Mouse (Mus musculus) c-Kit-positive CD71-positive TER-119-negative erythroid progenitor cells, embryonic 14.5 days (primary cell): ENCODE results near the gene Trak1.
A peak's percentile ranks its signal among the peaks of the same experiment; 100 is the strongest.

Source experiments
- DNase-seq: peaks from one replicate; pipeline ENCODE4 v3.0.0-alpha.2; 2013; ENCODE audit warnings: low read depth

Gene Trak1

DNA sequence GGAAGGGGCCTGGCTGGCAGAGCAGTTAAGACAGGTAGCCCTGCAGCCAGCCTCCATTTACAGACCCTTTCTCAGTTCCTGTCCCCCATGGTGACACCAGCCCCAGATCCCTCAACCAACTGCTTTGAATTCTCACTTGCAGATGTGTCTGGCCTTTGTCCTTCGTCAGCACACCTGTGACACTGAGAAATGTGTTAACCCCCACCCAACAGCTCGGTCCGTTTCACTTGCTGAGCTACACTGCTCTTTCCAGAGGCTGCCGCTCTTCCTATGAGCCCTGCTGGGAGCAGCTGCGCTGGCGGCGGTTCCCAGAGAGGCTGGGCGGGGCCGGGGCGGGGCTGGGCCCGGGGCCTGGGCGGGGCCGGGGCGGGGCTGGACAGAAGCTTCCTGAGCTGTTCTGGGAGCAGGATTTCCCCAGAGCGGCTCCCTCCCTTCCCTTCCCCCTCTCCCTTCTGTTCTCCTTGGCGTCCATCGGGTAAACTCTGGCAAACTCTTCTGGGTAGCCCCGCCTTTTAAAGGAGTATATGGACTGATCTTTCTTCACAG lies 74.1 kb downstream of the Trak1 start:
- DNase-seq = no peak

- DNase-seq = no peak
These were observed 74.8 kb downstream of the Trak1 start for GRCm38 (mm10) chr9:121371946-121372646.

DNA sequence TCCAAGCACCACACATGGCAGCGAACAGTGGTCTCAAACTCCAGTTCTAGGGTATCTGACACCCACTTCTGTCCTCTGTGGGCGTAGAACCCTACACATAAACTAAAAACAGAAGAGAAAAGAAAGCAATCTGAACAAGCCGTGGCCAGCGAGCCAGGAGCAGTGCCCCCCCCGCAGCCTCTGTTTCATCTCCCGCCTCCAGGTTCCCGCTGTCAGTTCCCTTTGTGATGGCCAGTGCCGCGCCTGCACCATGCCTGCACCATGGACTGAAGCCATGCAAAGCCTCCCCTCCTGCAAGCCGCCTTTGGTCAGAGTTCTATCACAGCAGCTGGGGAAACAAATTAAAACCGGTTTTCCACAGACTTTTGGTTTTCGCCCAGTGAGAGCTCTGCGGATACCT lies 75.8 kb downstream of the Trak1 start:
- DNase-seq = no peak

GRCm38 (mm10) chr9:121373512-121373911 lies 76.2 kb downstream of the Trak1 start:
- DNase-seq = no peak

DNA sequence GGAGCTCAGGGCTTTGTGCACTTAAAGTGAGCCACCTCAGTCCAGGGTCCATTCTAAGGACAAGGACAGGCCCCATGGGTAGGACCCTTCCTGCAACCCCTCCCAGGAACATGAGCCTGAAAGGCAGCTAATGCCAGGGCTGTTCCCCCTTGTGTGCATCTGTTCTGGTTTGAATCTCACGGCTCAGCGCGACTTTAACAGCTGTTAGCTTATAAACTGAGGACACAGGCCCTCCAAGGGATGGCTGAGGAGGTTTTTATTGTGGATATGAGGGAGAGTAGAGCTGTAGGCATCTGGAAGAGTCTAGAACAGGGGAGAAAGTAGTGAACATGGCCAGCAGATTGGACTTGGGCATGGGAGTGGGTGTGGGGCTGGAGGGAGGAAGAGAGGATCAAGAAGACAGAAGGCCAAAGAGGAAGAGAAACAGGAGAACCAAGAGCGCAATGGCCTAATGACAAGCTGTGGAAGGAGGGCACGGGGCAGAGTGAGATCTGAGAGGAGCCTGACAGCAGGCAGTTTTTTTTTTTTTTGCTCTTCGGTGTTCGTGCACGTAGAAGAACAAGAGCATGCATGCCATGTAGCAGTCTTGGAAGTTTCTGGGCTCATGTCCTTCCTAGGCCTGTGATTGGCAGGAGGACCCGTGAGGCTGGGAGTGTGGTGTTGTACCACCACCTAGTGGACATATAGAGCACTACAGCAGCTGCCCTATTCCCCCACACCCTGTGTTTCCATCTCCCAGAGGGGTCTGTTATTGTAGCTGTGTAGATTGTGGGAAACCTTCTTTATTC lies 77.0 kb downstream of the Trak1 start:
- peak; percentile 53 for DNase-seq

GRCm38 (mm10) chr9:121374864-121375255 lies 77.6 kb downstream of the Trak1 start:
- DNase-seq = no peak

DNA sequence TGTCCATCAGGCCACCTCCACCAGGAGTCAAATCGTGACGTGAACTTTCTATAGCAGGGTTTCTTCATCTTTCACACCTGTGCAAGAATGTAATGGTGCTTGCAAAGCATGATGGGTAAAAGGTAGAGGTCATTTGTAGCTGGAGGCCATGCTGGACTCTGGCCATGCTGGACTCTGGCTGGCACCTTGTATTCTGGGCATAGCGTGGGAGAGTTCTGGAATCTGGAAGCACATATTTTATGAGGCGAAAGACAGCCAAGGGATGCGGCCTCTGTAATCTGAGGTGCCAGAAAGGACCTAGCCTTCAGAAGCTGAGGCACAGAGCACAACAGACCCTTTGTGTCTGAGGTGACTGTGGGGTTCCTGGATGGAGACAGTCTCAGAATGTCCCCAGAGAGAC lies 78.8 kb downstream of the Trak1 start:
- no peak for DNase-seq

DNA sequence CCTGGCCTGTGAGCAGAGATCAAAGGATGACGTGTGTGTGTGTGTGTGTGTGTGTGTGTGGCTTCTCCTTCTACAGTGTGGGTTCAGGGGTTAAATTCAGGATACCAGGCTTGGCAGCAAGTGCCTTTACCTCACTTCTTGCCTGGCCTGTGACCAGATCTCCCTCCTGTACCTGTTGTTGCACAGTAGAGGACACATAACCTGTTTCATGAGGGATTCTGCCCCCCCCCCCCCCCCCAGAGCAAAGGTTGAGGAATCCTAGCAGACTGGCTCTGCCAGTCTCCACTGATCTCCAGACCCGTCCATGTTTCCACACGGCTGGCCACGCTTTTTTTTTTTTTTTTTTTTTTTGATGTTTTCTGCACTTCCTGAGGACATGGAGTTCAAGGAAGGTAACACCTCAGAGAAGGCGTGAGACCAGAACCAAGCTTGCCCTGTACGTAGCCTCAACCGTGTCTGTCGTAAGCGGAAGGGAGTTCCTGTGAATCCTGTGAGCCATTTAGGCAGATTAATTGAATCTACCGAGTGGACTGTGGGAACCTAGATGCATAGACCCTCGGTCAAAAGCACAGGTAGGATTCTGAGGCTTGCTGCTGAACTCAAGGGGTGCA lies 83.1 kb downstream of the Trak1 start:
- no peak for DNase-seq

GRCm38 (mm10) chr9:121381678-121382297 lies 84.5 kb downstream of the Trak1 start:
- DNase-seq = no peak

GRCm38 (mm10) chr9:121382568-121382967 lies 85.3 kb downstream of the Trak1 start:
- no peak for DNase-seq

- DNase-seq = no peak
These were observed 85.9 kb downstream of the Trak1 start for GRCm38 (mm10) chr9:121383180-121383586.

DNA sequence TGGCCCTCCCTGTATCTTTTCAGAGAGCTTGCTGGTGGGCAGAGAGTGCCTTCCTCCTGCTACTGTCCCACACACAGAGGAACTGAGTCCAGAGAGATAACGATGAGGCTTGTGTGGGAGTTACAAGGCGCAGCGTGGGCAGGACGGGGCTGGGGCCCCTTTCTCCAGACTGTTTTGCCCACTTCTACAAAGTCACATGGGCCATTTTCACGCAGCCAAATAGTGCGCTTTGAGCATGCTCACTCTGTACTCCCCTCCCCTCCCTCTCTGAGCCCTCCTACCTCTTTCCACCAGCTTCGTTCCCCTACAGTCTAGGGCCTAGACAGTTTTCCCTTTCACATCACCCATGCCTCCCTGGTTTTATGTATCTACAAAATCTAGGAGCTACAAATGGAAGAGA lies 87.3 kb downstream of the Trak1 start:
- DNase-seq = peak; percentile 20

DNA sequence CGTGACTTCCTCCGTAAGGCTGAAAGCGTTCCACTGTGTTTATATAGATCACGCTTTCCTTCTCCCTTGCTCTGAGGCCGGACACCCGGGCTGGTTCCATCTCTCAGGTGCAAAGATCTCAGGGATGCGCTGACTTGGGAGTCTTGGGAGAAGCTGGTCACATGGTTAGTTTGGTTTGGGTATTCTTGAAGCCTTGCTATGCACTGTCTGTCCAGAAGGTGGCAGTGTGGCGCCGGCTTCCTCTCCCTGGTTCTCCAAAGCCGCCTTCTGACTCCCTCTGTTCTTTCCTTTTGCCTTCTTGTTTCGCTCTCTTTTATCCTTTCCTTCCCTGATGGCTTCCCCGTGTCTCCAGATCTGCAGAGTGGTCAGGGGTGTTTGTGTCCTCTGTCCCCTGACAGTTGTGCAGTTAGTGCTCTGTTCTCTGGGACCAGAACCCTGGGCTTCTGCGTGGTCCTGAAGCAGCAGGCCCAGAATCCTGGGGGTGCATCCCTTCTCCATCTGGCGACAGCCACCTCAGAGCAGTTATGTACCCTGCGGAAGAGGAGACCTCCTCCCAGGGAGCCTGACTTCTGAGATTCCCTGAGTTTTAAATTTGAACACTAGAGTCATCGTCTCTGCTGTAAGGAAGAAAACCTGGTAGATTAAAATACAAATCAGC lies 87.9 kb downstream of the Trak1 start:
- DNase-seq = peak; percentile 70

DNA sequence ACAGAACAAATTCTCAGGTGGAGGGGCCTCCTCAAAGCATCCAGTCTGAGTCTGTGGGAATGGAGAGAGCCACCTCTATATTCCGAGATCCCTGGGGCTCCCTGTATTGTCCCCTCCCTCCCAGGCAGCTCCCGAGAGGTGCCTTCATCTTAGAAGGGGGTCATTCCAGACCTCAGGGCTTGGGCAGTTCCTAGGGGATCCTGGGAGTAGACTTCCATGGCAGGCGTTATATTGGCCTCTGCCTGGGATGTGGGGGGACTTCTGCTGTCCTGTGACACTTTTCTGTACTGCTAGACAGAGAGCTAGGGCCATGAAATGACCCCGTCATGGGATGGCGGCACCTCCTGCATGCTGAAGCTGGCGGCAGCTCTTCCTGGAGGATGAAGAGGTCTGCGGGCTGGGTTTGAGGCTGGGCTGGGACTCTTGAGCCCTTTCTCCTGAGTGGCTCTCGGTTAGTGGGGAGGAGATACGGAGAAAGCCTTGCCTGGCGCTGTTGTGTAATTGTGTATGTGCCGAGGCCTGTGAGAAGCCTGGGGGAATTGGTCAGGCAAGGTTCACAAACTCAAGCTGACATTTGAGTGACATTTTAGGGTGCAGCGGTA lies 88.5 kb downstream of the Trak1 start:
- DNase-seq = no peak

DNA sequence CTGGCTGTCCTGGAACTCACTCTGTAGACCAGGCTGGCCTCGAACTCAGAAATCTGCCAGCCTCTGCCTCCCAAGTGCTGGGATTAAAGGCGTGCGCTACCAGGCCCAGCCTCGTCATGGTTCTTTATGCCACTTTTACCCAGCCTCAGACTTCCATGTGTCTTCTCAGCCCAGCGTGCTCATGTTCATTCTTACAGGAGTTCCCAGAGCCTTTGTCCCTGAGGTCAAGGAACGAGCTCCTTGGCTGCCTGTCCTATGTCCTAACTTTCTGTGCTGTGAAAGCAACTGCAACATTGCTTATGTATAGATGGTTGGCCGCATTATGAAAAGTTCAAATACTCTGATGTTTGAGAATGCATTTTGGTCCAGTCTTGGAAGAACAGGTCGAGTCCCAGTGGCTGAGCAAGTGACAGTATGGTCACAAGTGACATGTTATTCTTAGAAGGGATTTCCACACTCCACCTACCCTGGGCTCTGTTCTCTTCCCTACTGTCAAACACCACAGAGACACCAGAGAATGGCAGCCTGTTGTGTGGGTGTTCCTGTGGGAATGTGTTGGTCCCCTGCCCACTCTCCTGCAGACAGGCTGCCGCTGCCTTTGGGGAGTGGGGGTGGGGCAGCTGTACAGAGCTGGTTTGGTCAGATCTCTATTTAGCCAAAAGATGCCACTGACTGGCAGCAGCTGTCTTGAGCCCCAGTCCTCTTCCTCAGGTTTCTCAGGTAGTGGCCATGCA lies 90.4 kb downstream of the Trak1 start:
- no peak for DNase-seq

DNA sequence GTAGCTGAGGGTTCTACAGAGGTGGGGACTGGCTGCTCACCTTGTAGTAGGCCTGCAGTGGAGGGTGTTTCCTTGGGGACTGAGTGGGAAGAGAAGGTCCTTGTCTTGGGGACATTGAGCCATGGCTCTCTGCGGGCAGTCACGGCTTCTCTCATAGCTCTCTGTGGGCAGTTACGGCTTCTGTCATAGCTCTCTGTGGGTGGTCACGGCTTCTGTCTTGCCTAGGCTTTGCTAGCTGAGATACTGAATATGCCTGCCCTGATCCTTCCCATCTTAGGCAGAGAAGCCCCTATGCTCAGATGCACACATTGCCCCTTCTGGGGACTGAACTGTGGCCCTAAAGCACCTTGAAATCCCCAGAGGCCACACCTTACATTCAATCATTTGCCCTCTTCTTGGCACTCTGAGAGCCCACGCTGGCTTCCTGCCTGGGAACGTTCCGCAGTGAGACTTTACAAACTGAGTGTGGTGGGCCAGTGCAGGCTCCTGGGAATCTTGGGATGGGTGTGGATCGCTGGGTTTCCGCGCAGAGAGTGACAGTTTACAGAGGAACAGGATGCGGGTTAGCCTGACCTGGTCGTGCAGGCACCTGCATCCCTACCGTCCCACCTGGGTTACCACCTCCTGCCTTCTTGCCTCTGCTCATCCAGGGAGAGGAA lies 91.1 kb downstream of the Trak1 start:
- no peak for DNase-seq

DNA sequence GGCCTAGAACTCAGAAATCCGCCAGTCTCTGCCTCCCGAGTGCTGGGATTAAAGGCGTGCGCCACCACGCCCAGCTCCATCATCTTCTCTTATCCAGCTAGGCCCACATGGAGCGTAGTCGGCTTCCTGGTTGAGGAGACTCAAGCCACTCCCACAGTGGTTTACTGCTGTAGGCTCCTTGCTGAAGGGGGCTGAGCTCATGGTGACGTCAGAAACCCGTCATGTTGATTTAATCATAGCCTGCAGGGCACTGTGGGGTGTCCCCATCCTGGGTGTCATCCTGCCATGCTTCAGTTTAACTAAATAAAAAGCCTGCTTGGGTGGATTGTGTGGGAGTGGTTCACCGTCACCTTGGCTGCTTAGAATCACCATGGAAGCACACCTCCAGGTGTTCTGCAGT lies 92.0 kb downstream of the Trak1 start:
- no peak for DNase-seq

- DNase-seq = no peak
These were observed 94.6 kb downstream of the Trak1 start for GRCm38 (mm10) chr9:121391898-121392297.

GRCm38 (mm10) chr9:121392427-121392826 lies 95.1 kb downstream of the Trak1 start:
- no peak for DNase-seq

- DNase-seq = no peak
These were observed 95.8 kb downstream of the Trak1 start for GRCm38 (mm10) chr9:121393104-121393503.
